Mouse (Mus musculus): Measurements from ENCODE around the gene Jmjd6.
"Not testable (repeated sequence)": the region's sequence is repeated elsewhere in the genome, so short reads cannot be mapped to it uniquely, and the experiment has no call there.

Gene Jmjd6

DNA sequence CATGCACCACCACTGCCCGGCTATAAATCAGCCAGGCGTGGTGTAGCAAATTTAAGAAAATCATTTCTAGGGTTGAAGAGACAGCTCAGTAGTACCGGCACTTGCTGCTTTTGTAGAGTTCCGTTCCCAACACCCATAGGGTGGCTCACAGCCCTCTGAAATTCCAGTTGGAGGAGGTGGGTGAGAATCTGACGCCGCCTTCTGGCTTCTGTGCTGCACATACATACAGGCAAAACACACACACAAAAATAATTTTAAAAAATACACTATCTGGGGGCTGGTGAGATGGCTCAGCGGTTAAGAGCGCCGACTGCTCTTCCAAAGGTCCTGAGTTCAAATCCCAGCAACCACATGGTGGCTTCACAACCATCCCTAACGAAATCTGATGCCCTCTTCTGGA, 19.4 kb downstream of the Jmjd6 start:
- not testable (repeated sequence) for DNase-seq (ENCODE audit: low spot score in 2 of 2)

DNA sequence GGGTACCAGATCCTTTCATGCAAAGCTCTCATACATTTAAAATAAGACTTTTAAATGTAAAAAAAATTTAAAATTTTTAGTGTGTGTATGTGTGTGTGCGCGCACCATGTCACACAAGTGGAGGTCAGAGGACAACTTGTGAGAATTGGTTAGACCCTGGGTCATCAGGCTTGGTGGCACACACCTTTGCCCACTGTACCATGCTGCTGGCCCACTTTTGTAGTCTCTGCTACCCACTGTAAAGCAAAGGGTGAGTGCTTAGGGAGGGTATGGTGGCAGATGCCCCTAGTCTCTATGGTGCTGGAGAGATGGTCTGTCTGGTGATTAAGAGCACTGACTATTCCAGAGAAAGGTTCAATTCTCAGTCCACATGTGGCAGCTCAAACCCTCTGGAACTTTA, 20.0 kb downstream of the Jmjd6 start:
- DNase-seq (ENCODE audit: low spot score in 2 of 2), result no peak

DNA sequence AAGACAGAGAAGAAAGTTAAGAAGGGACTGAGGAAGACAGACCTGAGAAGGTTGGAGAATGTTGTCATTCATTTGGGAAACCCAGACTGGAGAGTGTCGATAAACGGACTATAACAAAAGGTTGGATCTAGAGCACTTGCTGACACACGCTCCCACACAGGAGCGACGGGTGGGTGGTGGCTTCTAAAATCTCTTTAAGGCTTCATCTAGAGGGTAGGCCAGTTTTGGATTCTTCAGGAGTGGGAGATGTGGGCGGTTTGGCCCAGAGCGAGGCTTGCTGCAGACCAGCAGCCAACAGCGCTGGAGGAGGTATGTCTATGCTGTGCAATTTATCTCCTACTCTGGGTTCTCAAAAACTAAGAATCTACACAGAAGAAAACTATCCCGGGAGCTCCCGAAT, 20.6 kb downstream of the Jmjd6 start:
- no peak for DNase-seq (ENCODE audit: low spot score in 2 of 2)

DNA sequence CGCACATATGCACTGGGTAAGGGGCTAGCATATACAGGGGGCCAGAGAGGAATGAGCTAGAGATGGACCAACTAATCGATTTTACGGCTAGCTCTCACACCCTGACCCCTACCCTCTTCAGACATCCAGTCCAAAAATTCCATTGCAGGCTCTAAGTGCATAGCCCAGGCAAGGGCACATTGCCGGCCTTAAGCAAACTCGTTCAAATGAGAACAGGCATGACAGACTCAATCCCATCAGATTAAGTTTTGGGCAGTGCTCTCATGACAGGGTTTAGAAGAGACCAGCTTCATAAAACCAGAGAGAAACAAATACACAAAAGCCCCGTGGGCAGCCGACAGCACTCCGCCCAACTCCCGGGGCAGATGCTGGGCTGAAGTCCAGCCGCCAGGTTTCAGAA, 21.0 kb downstream of the Jmjd6 start:
- no peak for DNase-seq (ENCODE audit: low spot score in 2 of 2)

DNA sequence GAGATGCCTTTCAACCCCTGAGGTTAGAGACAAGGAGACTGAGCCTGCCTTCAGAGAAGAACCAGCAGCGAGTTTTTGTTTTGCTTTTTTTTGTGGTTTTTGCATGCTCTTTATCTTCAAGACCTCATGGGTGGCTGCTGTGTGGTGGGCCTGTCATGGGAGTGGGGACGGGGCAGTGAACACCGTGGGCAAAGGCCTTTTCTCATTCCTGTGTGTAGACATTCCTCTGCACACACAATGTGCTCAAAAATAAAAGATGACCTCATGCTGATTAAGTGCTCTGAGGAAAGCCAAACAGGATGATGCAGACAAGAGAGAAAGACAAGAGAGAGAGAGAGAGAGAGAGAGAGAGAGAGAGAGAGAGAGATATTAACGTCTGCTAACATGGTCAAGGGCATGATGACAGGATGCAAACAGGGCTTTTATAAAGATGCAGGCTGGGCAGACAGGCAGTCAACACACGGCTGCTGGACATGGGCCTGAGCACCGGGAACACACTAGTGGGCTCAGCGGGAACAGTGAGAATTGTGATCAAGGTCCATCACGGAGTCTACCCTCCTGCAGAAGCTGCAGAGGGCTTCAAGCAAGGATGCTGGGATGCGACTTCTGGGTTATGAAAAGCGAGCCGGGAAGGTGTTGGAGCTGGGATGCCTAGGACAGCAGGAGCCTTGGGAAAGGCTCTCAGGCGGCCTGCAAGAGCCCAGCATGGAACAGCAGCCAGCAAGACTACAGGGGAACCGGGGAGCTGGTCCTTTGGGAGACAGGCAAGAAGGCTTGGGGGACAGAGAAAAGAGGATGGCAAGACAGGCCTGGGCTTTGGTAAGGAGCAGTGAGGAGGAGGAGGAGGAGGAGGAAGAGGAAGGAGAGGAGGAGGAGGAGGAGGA, 21.9 kb downstream of the Jmjd6 start:
- DNase-seq (ENCODE audit: low spot score in 2 of 2), result no peak

DNA sequence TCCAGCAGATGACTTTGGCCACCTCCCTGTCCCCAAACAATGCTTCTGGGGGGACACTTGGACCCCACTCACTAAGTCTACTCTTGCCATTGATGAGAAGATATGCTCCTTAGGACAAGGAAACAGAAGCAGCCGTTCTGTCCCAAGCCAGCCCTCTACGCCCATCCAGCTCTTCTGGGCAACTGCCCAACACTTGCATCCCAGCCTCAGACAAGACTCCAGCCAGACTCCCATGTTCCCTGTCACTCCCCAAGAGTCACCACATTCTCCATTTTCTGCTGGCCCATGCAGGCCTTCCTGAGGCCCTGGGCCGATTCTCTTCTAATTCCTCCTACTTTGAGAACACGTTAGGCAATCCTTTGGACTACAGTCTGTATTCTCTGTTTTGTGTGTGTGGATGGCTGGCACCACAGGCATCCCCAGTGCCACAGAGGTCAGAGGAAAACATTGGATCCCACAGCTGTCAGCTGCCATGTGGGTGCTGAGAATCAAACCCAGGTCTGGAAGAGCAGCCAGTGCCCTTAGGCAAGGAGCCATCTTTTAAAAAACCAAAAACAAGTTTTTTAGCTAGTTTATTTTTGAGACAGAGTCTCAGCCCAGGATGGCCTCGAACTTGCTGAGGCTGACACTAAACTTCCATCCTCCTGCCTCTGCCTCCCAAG, 23.2 kb downstream of the Jmjd6 start:
- no peak for DNase-seq (ENCODE audit: low spot score in 2 of 2)

DNA sequence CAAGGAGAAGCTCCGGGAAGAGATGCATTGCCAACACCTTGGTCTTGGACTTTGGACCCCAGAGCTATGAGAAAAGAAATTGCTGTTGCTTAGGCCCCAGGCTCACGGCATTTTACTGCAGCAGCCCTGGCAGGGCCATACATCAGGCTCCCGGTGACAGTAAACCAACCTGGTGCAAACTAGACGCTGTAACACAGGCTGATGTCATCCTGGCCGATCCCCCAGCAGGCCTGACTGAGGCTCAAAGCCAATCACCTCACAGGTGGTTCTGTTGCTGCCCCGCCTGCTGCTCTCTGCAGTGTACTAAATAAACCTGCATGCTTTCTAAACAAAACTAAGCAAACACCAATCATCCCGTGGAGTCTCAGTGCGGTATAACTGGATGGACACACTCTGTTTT, 24.5 kb downstream of the Jmjd6 start:
- no peak for DNase-seq (ENCODE audit: low spot score in 2 of 2)

DNA sequence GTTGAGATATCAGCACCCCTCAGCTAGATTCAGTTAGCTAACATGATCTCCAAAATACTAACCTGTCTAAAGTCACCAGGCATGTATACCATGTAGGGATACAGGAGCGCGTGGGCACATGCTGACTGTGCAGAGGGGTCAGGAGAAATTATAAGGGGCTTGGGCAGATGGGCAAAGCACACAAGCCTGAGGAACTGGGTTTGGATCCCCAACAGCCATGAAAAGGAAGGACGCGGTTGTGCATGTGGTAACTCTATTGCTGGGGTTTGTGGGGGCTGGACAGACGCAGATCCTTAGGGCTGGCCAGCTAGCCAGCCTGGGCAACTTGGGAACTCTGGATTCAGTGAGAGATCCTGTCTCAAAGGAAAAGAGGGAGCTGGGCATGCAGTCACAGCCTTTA, 25.7 kb downstream of the Jmjd6 start:
- DNase-seq (ENCODE audit: low spot score in 2 of 2), result no peak

DNA sequence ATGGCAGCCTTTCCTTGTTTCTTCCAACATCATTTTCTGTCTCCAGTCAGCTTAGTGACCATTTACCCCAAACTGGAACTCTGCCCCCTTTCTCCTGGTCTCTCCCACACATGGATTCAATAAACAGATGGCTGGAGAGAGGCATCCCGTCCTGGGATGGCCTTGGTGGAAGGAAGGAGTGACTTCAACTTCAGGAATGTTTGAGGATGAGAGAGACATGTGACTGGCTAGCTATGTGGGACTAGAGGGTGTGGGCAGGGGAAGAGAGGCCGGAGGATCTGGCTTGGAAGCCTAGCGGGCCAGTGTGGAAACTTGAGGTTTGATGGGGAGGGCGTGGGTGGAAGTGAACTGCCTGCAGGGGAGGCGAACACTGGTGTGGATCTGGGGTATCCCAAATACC, 26.5 kb downstream of the Jmjd6 start:
- peak in 1 of 2 experiments; percentile 41 for DNase-seq (ENCODE audit: low spot score in 2 of 2)

DNA sequence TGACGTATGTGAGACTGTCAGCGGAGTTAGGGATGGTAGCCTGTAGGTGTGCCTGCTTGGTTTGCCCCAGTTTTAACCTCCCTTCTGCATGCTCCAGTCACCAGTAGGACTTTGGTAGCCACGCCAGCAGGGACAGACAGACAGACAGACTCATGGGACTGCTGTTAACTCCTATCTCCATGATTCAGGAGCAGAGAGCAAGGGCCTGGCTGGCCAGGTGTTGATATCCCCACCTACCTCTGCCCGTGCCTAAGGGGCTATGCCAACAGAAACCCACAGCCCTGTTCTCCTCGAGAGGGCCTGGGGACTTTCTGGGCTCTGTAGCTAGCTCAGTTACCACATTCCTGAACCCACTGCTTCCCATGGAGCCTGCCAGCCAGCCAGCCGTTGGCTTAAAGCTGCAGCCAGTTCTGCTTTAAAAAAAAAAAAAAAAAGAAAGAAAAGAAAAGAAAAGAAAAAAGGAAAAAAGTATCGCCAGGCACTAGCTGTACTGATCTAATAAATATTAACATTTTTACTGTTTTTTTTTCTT, 28.3 kb downstream of the Jmjd6 start:
- DNase-seq (ENCODE audit: low spot score in 2 of 2), result no peak

DNA sequence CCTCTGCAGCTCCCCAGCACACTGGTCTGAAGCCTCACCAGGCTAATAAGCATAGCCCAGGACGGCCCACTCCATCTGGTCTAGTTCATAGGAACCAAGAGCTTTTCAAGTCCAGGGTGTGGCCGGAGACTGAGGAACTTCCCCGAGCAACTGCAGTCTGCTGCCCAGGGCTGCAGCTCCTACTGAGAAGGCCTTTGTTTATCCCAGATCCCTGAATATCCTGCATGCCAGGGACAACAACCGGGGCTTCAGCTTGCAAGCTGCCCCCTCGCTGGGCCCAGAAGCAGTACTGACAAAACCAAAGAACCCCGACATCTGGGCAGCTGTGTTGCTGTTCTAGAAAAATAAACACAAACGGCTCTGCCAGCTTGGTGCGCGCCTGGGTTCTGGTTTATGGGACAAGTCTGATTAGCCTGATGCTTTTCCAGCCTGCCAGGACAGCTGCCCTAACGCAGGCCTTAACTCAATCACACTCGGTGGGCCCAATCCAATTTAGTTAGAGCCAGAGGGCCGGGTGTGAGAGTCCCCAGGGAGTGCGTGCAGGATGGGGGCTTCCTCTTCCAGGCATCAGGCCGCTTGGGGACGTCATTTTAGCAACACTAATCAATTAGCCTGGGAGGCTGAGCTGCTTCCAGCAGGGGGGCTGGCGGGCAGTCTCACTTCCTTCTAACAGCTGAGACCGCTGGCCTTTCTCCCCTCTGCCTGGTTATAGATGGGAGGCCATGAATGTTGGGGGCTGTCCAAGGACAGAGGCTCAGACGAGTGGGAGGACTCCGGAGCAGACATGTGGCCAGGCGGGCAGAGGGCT, 29.0 kb downstream of the Jmjd6 start:
- peak; percentile 31 to 48 for DNase-seq (ENCODE audit: low spot score in 2 of 2)

DNA sequence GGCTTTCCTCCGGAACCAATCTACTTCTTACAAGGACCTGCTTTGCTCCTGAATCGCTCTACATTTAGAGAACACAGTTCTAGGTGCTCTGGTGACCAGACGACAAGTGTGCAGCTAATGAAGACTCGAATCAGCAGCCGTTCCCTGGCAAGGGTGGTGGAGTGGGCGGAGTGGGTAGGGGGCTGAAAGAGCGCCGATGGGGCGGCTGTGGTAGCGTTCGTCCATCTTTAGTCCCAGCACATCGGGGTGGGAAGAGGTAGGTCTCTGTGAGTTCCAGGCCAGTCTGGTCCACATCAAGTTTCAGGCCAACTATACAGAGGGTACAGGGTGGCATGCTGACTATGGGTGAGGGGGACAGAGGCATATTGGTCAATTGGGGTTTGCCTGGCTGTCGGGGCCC, 29.6 kb downstream of the Jmjd6 start:
- DNase-seq (ENCODE audit: low spot score in 2 of 2), result no peak

DNA sequence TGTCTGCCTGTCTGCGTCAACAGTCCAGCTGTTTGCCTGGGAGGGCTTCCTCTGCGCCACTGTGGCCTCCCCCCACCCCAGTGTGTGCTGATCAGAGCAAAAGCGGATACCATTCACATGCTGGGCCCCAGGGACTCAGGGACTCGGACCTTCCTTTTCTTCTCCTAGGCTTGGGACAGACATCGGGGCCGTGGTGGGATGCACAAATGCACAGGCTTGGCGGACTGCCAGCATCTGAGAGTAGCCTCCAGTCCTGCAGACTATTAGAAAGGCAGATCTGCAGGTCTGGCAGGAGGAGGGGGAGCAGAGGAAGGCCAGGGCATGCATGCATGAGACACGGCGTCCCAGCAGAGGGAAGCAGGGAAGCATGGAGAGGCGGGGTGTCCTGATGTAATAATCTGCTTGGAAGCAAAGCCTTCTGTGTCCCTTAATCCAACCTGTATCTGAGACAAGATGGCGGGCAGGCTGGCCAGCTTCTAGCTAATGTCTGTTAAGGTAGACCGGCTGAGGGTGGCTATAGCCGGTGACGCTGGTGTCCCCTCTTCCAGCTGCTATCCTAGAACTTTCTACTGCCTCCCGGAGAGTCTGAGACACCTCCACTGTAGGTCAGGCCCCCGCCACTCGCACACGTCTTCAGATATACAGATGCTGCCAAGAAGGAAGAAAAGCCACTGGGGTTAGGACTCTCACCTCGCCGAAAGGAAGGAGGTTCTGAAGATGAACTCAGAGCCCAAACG, 30.3 kb downstream of the Jmjd6 start:
- DNase-seq (ENCODE audit: low spot score in 2 of 2), result no peak

DNA sequence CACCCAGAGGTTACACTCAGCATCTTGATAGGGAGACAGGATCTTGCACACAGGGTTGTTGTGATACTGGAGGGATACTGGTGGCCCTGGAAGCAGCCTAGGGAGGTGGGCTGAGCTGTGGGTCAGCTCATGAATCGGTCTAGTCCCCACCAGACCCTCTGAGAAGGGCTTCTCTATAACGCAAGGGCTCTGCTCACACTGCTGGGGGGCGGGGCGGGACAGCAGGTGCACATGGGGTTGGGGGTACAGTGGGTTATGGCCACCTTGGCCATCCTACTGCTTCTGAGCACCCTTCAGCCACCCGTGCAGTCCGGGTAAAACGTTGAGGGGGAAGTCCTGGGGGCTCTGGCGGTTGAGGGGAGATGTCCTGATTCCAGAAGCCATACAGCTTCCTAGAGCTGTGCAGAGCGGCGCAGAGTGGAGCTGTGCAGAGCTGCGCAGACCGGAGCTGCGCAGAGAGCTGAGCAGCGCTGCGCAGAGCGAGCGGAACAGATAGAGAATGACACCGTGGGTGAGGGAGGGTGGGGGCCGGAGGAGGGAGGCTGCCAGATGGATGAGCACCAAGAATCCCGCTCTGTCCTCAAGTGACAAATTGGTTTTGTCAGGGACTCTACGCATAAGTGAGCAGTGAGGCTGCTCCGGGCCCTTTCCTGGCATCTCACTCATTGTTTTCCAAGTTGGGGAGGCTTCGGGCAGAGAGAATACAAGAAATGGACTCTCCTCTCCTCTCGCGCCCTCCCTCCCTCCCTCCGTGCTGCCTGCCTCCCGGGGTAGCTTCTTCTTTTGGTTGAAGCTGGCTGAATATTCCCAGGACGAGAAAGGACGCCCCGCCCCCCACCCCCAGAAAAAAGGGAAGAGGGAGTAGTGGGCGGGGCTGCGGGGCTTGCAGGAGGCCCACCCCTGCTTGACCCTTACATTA, 32.0 kb downstream of the Jmjd6 start:
- no peak for DNase-seq (ENCODE audit: low spot score in 2 of 2)

DNA sequence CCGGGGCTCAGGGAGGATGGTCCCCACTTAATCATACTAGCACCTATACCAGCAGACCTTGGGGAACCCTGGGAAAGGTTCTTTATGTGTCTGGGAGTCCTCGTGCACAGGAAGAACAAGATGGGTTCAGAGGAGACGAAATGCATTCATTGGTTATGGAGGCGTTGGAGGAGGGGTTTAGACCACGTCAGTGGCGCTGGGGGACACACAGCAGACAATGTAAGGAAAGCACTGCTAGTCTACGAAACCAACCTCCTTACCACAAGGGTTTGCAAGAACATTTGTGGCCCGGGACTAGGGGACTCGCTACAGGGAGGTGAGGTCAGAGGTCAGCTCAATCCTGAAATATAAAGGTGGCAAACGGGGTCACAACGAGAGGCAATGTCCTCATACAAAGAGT, 32.7 kb downstream of the Jmjd6 start:
- no peak for DNase-seq (ENCODE audit: low spot score in 2 of 2)

DNA sequence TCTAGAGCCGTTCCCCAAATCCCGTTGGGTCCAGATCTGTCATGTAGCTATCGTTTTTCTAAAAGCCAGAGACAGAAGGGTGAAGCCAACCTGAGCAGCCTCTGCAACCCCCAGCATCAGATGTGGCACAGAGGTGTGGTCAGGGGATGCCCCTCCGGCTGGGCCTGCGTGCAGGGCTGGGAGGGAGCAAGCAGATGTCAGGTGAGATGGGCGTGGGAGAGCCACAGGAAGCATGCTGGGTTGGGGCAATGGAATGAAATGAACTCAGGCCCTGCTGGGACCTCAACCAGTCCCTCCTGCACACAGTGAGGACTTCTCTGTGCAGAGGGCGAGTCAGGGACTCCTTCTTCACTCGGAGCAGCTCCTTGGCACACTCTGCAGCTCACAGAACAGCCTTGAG, 33.7 kb downstream of the Jmjd6 start:
- DNase-seq (ENCODE audit: low spot score in 2 of 2), result no peak

DNA sequence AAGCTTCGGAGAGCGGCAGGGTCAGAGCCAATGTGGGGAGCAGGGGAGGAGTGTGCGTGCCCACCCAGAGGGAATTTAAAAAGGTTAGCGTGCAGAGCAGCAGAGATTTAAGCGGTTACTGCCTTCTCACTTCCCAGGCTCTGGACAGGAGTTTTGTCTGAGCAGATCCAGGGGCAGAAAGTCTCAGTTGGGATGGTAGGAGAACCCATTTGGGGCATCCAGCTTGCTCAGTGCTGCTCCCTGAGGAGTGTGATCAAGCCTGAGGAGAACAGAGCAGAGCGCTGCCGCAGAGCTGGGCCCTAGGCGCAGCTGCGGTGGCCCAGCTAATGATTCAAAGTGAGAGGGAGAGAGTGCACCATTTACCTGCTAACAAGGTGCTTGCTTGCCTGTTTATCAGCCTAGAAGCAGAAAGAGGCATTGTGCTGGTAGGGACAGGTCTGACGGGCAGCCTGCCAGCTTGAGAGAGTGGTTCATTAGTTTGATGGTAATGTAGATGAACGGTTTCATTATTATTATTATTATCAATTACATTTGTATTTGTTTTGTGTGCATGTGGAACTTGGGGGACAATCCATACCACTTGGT, 34.3 kb downstream of the Jmjd6 start:
- DNase-seq (ENCODE audit: low spot score in 2 of 2), result no peak

DNA sequence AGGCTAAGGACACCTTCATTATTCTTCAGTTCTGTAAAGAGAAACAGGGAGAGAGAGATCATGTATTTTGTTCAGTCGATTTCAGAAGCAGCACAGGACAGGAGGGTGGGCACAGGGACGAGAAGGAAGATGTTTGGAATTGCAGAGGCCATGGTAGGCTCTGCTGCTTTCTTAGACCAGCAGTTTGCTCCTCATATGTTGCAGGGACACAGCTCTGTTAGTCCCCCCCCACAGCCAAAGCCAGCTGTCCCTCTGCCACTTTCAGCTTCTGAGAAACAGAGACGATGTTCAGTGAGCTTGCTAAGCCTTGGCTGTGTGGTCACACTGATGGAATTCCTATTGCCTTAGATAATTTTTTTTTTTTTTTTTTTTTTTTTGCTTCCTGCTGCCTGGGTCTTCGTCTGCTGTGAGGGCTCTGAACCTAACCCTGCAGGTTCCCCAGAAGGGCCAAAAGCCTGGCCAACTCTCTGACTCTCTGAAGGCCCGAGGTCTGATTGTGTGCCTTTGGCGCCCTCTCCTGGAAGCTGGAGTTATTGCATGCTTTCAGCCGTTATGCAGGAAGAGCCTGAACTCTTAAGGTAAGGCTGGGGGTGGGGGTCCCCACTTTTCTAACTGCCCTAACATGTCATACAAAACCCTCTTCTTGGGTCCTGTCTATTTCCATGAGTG, 35.2 kb downstream of the Jmjd6 start:
- DNase-seq (ENCODE audit: low spot score in 2 of 2), result peak; percentile 82 to 85

DNA sequence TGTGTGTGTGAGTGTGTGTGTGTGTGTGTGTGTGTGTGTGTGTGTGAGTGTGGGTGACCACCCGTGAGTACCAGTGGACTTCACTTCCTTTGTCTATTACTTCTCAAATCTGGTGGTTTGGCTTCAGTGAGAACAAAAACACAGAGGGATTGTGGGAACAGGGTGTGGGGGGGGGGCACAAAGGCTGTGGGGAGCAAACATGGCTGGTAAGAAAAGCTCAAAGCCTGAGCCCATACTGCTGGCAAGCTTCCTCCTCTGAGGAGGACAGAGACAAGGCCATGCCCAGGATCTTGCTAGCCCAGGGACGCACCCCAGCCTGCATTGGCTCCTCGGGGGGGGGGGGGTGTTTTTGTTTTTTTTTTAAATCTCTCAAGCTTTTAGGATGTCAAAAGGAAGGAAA, 35.7 kb downstream of the Jmjd6 start:
- no peak for DNase-seq (ENCODE audit: low spot score in 2 of 2)

DNA sequence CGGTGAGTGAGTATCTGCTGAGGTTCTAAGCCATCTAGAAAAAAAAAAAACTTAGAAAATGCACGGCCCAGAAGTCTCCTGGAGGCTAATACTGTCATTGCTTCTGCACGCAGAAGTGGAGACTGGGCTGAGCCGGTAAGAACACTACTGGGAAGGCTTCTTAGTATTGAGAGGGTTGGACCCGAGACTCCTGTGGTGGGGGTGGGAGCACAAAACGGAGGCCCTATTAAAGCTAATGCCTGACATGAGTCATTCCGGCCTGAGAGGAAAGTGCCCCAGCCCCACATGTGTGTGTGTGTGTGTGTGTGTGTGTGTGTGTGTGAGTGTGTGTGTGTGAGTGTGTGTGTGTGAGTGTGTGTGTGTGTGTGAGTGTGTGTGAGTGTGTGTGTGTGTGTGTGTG, 36.1 kb downstream of the Jmjd6 start:
- DNase-seq (ENCODE audit: low spot score in 2 of 2), result no peak
